Mouse (Mus musculus) E14TG2a.4 (cell line): ENCODE data around the gene Rtn4rl1.

ENCODE experiments used
- H3K27me3 ChIP-seq: 2 replicates; pipeline ENCODE4 v1.6.1; 2014; ENCODE audit warnings: low read length, control low read depth; ENCODE audit not compliant: insufficient read depth
- H3K36me3 ChIP-seq: 2 replicates; pipeline ENCODE4 v1.6.1; 2014; ENCODE audit warnings: low read length, control low read depth; ENCODE audit not compliant: insufficient read depth
- H3K4me1 ChIP-seq: replicated peaks from 2 replicates; pipeline ENCODE4 v1.6.1; 2014; ENCODE audit warnings: low read depth, low read length, control low read depth
- H3K4me3 ChIP-seq: replicated peaks from 2 replicates; pipeline ENCODE4 v1.5.1; 2014; ENCODE audit warnings: mild to moderate bottlenecking, low read length
- H3K9me3 ChIP-seq: 2 replicates; pipeline ENCODE4 v1.6.1; 2014; ENCODE audit warnings: low read length, control low read depth
- CTCF ChIP-seq: conservative IDR thresholded peaks from 2 replicates; pipeline ENCODE4 v1.5.1; 2014; ENCODE audit warnings: low read length
- NANOG ChIP-seq: IDR thresholded peaks from 2 replicates; pipeline ENCODE4 v1.6.1; 2014; ENCODE audit warnings: borderline replicate concordance, low read length, mixed read lengths
- POU5F1 ChIP-seq: IDR thresholded peaks from 2 replicates; pipeline ENCODE4 v1.6.1; 2014; ENCODE audit warnings: low read length, borderline replicate concordance

The Rtn4rl1 gene

DNA sequence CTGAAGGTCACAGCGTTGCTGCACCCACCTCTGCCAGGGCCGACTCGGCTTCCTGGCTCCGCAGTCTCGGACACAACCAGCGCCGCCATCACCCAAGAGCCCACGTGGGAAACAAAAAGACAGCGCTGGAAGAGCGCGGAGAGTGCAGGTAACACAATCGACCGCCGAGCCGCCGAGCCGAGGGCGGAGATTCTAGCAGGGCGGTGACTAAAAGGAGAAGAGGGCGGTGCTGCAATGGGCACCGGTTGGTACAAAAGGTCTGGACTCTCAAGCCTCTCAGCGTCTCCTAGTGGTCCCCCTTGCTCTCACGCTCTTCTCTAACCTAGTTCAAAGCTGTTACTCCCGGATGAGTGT lies 3.2 kb upstream of the Rtn4rl1 start:
- peaks cover 9% of the 10 kb centered on the region for H3K36me3 ChIP-seq

DNA sequence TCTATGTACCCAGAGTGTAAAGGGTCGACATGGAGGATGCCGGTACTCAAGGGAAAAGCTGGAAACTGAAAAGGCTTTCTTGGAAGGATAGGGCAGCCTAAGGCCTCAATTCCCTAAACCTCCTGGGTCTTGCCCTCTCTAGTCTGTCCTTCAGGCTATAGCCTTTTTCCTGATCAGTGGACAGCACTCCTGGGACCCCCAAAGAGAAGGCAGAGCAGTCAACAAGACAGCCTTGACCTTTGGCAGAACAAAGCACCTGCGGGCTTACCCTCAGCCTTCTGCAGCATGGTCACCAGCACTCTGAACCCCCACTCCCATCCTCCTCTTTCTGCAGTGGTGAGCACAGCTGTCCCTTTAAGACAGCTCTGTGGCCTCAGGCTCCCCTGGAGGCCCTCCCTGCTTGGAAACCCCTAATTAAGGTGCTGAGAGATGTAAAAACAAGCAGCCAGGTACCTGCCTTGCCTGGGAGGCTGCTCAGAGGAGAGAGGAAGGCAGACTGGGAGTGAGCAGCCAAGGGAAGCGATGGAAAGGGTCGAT lies 2.6 kb upstream of the Rtn4rl1 start, which contains the start of gene Dph1:
Gene Dph1 (minus strand): TSS at position 337 of the 537 bp plus-strand sequence.
- TF ChIP-seq CTCF = no peak
- no peak for TF ChIP-seq POU5F1
- TF ChIP-seq NANOG = no peak
- H3K36me3 ChIP-seq = peaks cover 3% of the 10 kb centered on the region
- peaks cover 58% of the 10 kb centered on the region for H3K4me1 ChIP-seq
- peak within 1 kb of the TSS; percentile 99 for H3K4me3 ChIP-seq
- H3K27me3 ChIP-seq = peaks cover 49% of the 10 kb centered on the region
- H3K9me3 ChIP-seq = no peaks in the 10 kb centered on the region

More for the DNA sequence above, 3.2 kb upstream of the Rtn4rl1 start:
- peak overlapping the region; percentile 99 for H3K4me3 ChIP-seq
- no peak for TF ChIP-seq POU5F1
- TF ChIP-seq NANOG = no peak
- no peak for TF ChIP-seq CTCF
- peaks cover 58% of the 10 kb centered on the region for H3K4me1 ChIP-seq
- no peaks in the 10 kb centered on the region for H3K9me3 ChIP-seq
- peaks cover 44% of the 10 kb centered on the region for H3K27me3 ChIP-seq

DNA sequence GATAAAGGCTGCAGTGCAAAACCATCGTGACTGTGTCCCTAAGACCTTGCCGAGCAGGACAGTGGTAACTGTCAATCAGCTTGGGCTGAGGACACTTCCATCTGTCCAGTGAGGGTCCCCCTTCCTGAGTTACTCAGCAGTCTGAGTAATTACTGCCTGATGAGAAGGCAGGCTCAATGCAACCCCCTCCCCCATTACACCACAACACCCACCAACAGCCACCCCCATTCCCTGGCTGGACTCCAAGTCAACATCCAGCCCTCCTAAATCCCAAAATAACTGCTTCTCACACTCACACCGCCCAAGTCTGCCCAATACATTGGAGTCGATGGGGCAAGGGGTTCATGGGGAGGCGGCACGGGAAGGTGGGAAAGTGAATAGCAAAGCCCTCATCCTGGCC lies 1.7 kb upstream of the Rtn4rl1 start:
- TF ChIP-seq CTCF (no peak), NANOG (no peak), POU5F1 (no peak)
- Histone ChIP-seq H3K36me3 (no peaks in the 10 kb centered on the region), H3K4me3 (no peak overlapping the region), H3K4me1 (peaks cover 65% of the 10 kb centered on the region), H3K9me3 (no peaks in the 10 kb centered on the region), H3K27me3 (peaks cover 55% of the 10 kb centered on the region)

DNA sequence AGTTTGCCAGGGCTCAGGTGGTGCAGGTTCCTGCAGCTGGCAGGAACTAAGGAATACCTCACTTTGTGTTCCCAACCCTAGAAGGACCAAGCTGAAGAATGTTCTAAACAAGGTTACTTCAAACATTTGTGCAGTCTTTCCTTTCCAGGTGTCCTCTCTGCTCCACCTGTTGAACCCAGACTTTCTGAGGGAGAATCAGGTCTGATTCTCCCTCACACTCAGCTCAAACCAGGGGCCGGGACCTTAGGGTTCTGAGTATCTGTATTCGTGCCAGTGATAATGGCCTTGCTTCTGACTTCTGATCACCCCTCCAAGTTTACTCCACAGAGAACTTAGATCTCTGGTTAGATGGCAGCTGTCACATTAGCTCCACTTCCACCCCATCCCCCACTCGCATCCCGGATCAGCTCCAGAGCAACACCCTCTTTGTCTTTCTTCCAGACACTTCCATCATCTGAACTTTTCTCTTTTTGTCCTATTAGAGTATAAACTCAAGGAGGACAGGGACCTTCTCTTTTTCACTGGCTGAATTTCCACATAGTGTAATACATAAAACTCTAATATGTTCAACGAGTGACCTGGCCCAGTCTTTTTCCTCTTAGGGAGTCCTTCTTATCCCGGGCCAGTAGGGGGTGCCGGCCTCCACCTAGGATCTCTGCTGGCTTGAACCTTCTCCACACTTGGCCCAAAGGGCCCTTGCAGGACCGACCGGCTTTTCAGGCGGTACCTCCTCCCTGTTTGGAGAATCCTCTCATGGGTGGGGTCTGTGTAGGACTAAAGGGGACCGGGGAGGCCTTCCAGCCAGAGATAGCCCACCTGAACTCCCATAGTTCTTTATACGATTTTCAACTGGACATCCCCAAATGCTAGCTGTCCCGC lies 1.0 kb upstream of the Rtn4rl1 start:
- peaks cover 72% of the 10 kb centered on the region for H3K4me1 ChIP-seq
- TF ChIP-seq POU5F1 (no peak), NANOG (no peak), CTCF (peak; percentile 61)
- H3K4me3 ChIP-seq = peak overlapping the region; percentile 84; the same call in 1 of the 2 replicates
- no peaks in the 10 kb centered on the region for H3K9me3 ChIP-seq
- no peaks in the 10 kb centered on the region for H3K36me3 ChIP-seq
- peaks cover 57% of the 10 kb centered on the region for H3K27me3 ChIP-seq

DNA sequence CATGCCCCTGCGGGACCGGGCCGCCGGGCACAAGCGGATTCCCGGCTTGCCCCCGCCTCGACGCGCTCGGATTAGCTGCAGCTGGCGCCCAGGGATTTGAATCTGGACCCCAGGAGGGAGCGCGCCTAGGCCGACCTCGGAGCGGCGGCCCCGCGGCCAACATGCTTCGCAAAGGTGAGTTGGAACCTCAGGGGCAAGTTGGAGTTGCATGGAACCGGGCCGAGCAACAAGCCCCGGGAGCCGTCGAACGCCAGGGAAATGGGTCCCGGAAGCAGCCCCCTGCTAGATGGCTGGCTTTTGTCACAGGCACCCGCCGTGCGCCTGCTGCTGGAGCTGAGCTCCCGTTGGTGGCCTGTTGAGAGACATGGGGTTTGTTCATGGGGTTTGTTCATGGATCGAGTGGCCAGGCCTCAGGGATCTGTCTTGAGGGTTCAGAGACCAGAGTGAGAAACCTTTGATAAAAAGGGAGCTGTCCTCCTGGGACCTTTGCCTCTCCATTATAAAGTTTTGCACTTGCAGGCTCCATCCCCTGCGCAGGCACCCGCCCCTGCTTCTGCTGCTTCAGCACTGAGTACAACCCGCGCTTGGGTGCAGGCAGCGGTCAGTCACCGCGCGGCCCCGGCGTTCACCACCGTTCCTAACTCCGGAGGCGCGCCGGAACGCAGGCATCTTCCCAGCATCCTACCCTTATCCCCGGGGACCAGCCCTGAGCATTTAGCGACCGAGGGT lies 702 bp downstream of the Rtn4rl1 start:
- H3K4me3 ChIP-seq = peak overlapping the region; percentile 84
- H3K4me1 ChIP-seq = peaks cover 76% of the 10 kb centered on the region
- TF ChIP-seq CTCF (no peak), POU5F1 (no peak), NANOG (no peak)
- no peaks in the 10 kb centered on the region for H3K36me3 ChIP-seq
- peaks cover 58% of the 10 kb centered on the region for H3K27me3 ChIP-seq
- no peaks in the 10 kb centered on the region for H3K9me3 ChIP-seq

DNA sequence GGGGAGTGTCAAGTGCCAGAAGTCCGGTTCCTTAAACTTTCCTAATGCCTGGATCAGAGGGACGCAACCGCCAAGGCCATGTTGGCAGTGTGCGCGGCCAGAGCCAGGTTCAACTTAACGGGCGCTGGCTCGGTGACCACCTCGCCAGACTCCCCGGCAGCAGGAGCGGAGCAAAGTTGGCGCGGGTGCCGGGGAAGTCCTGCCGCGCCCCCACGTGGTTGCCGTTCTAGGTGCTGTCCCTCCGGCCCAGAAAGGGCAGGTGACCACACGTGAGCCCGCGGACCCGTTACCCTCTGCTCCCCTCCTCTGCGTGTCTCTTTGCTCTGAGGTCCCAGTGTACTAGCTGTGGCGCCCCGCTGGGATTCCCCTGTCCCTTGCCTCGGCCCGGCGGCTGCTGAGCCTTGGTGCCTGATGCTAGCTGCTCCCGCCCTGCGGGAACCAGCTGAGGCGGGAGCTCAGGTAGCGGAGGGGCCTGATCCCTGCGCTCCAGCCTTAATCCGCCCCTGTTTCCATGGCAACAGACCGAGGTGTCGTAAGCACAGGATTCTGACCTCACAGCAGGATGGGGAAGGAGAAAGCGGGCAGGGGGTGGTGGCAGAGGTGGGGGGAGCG lies 1.4 kb downstream of the Rtn4rl1 start:
- Histone ChIP-seq H3K4me3 (peak overlapping the region; percentile 84), H3K27me3 (peaks cover 64% of the 10 kb centered on the region), H3K9me3 (no peaks in the 10 kb centered on the region), H3K36me3 (no peaks in the 10 kb centered on the region), H3K4me1 (peaks cover 74% of the 10 kb centered on the region)
- TF ChIP-seq POU5F1 = no peak
- no peak for TF ChIP-seq CTCF
- TF ChIP-seq NANOG = no peak

DNA sequence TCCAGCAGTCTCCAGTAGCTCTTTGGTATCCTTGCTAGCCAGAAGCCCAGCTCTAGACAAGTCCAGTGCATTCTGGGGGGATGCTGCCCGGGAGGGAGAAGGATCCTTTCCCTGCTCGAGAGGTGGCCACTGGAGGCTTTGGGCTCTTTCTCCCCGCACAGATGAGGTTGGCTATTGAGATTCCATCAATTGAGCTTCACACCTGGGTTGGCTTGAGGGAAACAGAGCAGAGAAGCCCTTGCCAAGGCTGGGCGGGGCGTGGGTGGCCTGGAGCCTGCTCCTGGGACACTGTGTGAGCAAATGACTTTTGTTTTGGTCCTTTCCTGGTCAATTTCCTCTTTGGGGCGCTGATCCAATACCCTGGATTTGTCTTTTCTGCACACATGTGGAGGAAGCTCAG lies 2.5 kb downstream of the Rtn4rl1 start:
- peak overlapping the region; percentile 32 for H3K4me3 ChIP-seq
- no peaks in the 10 kb centered on the region for H3K9me3 ChIP-seq
- H3K4me1 ChIP-seq = peaks cover 78% of the 10 kb centered on the region
- H3K36me3 ChIP-seq = no peaks in the 10 kb centered on the region
- H3K27me3 ChIP-seq = peaks cover 65% of the 10 kb centered on the region
- no peak for TF ChIP-seq CTCF
- TF ChIP-seq NANOG = no peak
- no peak for TF ChIP-seq POU5F1

DNA sequence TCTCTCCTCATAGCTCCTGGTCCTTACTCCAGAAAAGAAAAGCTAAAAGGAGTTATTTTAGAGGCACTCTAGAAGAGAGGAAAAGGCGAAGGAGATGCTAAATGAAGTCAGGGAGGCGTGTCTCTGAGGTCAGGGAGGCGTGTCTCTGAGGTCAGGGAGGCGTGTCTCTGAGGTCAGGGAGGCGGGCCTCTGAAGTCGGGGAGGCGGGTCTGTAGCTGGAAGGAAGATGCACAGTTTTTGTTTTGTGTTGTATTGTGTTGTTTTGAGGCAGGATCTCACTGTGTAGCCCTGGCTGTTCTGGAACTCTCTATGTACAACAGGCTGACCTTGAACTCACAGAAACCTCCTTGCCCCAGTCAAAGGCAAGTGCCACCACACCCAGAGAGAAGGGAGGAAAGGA lies 4.4 kb downstream of the Rtn4rl1 start:
- no peaks in the 10 kb centered on the region for H3K9me3 ChIP-seq
- no peak overlapping the region; the same call in 1 of the 2 replicates for H3K4me3 ChIP-seq
- H3K27me3 ChIP-seq = peaks cover 59% of the 10 kb centered on the region
- H3K4me1 ChIP-seq = peaks cover 67% of the 10 kb centered on the region
- no peaks in the 10 kb centered on the region for H3K36me3 ChIP-seq
- no peak for TF ChIP-seq CTCF
- TF ChIP-seq POU5F1 = no peak
- TF ChIP-seq NANOG = no peak
